Mouse (Mus musculus): ENCODE measurements at regions not wholly inside any gene's neighbourhood (a gene's known extent, or its start where the extent isn't known, plus 50 kb on each side); places are given as distances from the start of the nearest gene placed in this dataset.

DNA sequence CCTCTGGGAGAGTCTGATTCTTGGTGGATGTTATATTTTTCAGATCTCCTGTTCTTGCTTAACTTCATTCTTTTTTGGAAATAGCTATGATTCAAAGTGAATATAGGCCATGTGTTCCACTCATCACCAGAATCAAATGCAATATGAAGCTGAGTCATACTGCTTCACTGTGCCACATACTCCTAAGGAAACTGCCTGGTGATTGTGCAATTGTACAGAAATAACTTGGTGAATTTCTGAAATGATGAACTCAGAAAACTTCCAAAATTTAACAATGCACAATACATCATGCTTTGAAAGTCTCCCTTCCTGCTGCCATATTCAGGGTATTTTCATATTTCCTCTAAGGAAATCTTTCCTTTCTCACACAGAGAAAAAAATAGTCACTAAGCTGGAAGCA, 518.9 kb upstream of the Pbx1 start:
- TF ChIP-seq CTCF (IDR thresholded peaks at IDR 0.05), result no peak
- no peak for TF ChIP-seq EP300 (IDR thresholded peaks at IDR 0.05)
